8 mouse cellular contexts compared by ENCODE assay signal in genomic region chr1:121490241-121490640, GRCm38 (mm10). TPM values are rescaled to one million over a fixed set of nuclear protein-coding genes. Genes with fewer than 3 reads are reported as not detected.
DNase-seq lines count a peak whose midpoint lies in the region; ATAC-seq and TF ChIP-seq lines count a peak whose summit lies in the region.

No protein-coding gene starts in this region.

- TF ChIP-seq CTCF in embryonic fibroblast, embryonic 13.5 days (IDR thresholded peaks at IDR 0.05; ENCODE audit: borderline replicate concordance, insufficient read depth, low read length), result peak; percentile 41; the same call in 1 of the 2 replicates

- H3K4me1 ChIP-seq in midbrain, embryonic 10.5 days, result no peaks in the 10 kb centered on the region
- H3K4me1 ChIP-seq in midbrain, embryonic 15.5 days, result no peaks in the 10 kb centered on the region
- no peaks in the 10 kb centered on the region for H3K4me1 ChIP-seq in embryonic fibroblast, embryonic 13.5 days (ENCODE audit: control insufficient read depth, insufficient read depth, low read length)
- no peaks in the 10 kb centered on the region for H3K4me1 ChIP-seq in midbrain, embryonic 11.5 days (ENCODE audit: control insufficient read depth, insufficient read depth, low read length)

- no peaks in the 10 kb centered on the region for H3K9me3 ChIP-seq in midbrain, embryonic 10.5 days (replicated peaks)
- H3K9me3 ChIP-seq in midbrain, embryonic 15.5 days, result no peaks in the 10 kb centered on the region
- H3K9me3 ChIP-seq in midbrain, embryonic 11.5 days (ENCODE audit: control insufficient read depth, low read length), result no peaks in the 10 kb centered on the region

- H3K4me2 ChIP-seq in midbrain, embryonic 15.5 days, result no peak overlapping the region
- no peak overlapping the region for H3K4me2 ChIP-seq in midbrain, embryonic 11.5 days

- no peak overlapping the region for H3K27ac ChIP-seq in midbrain, embryonic 10.5 days (replicated peaks)
- H3K27ac ChIP-seq in midbrain, embryonic 15.5 days, result no peak overlapping the region
- H3K27ac ChIP-seq in embryonic fibroblast, embryonic 13.5 days (ENCODE audit: insufficient read depth, low read length), result no peak overlapping the region
- H3K27ac ChIP-seq in midbrain, embryonic 11.5 days (ENCODE audit: low read depth, low read length), result no peak overlapping the region

- H3K36me3 ChIP-seq in midbrain, embryonic 10.5 days, result peaks cover 53% of the 10 kb centered on the region
- peaks cover 28% of the 10 kb centered on the region for H3K36me3 ChIP-seq in midbrain, embryonic 15.5 days (replicated peaks)
- peaks cover 3% of the 10 kb centered on the region; the same call in 1 of the 2 replicates for H3K36me3 ChIP-seq in midbrain, embryonic 11.5 days (ENCODE audit: control insufficient read depth, insufficient read depth, low read length)

- no peak overlapping the region for H3K4me3 ChIP-seq in midbrain, embryonic 10.5 days
- H3K4me3 ChIP-seq in midbrain, embryonic 15.5 days, result no peak overlapping the region
- no peak overlapping the region for H3K4me3 ChIP-seq in embryonic fibroblast, embryonic 13.5 days (ENCODE audit: insufficient read depth, low read length)
- H3K4me3 ChIP-seq in midbrain, embryonic 11.5 days (ENCODE audit: low read depth, low read length), result no peak overlapping the region

- 36% methylated on average over 5 of the region's 5 CpGs for WGBS in midbrain, embryonic 10.5 days
- WGBS in midbrain, embryonic 15.5 days, result 35% methylated on average over 5 of the region's 5 CpGs
- WGBS in midbrain, embryonic 11.5 days, result 32% methylated on average over 5 of the region's 5 CpGs

- no peak overlapping the region for H3K9ac ChIP-seq in midbrain, embryonic 15.5 days
- no peak overlapping the region for H3K9ac ChIP-seq in midbrain, embryonic 11.5 days (ENCODE audit: low read length)

- H3K27me3 ChIP-seq in midbrain, embryonic 10.5 days (ENCODE audit: low read depth, poor library complexity, severe bottlenecking), result no peaks in the 10 kb centered on the region
- no peaks in the 10 kb centered on the region for H3K27me3 ChIP-seq in midbrain, embryonic 15.5 days (replicated peaks)
- H3K27me3 ChIP-seq in midbrain, embryonic 11.5 days (ENCODE audit: control insufficient read depth, insufficient read depth, low read length), result no peaks in the 10 kb centered on the region

- DNase-seq in midbrain, embryonic 10.5 days (ENCODE audit: low spot score), result peak; percentile 23
- peak; percentile 46 for DNase-seq in adrenal gland, adult 2 months
- peak; percentile 24 to 52 for DNase-seq in kidney, postnatal 36 days
- peak; percentile 84 for DNase-seq in midbrain, embryonic 11.5 days (ENCODE audit: low spot score, missing footprints)
- DNase-seq in T-cell, adult 2 months (ENCODE audit: low spot score), result no peak

- ATAC-seq in midbrain, embryonic 15.5 days (replicated peaks), result no peak
- peak; percentile 71 for ATAC-seq in midbrain, embryonic 11.5 days (ENCODE audit: low FRiP score)
- ATAC-seq in monocyte, adult 5-6 weeks (replicated peaks; ENCODE audit: insufficient number of reproducible peaks, low FRiP score, low TSS enrichment, poor library complexity, severe bottlenecking), result no peak

- no peak for TF ChIP-seq POLR2A in embryonic fibroblast, embryonic 13.5 days (IDR thresholded peaks at IDR 0.05; ENCODE audit: low read depth, low read length)

RNA-seq across cellular contexts. Expression of gene Htr5b, which starts 38.0 kb away (rescaled TPM):
- polyA plus RNA-seq in midbrain, embryonic 10.5 days (2016; fragmentation: Nextera tagmentation; extraction: Ambion mirVana), result 0.20 and 0.23 TPM in 2 replicates
- 2.1 TPM in 2 replicates for polyA plus RNA-seq in midbrain, embryonic 15.5 days (2015; fragmentation: Nextera tagmentation; extraction: Ambion mirVana)
- not detected for total RNA-seq in adrenal gland, adult 2 months (2021)
- polyA plus RNA-seq in adrenal gland, adult 2 months (2012; rRNA removed), result not detected in 2 replicates
- not detected in 2 replicates for polyA plus RNA-seq in embryonic fibroblast, embryonic 13.5 days (2011; ENCODE audit: insufficient read length, low read depth, missing spikeins)
- 0.14 and 0.20 TPM in 2 replicates for polyA plus RNA-seq in midbrain, embryonic 11.5 days (2014; fragmentation: Nextera tagmentation; extraction: Ambion mirVana)
- not detected in 3 replicates for total RNA-seq in monocyte, adult 5-6 weeks (2017)

RNA-seq across cellular contexts. Expression of gene Ccdc93, which starts 59.4 kb away (rescaled TPM):
- 9.9 and 11.1 TPM in 2 replicates for polyA plus RNA-seq in midbrain, embryonic 10.5 days (2016; fragmentation: Nextera tagmentation; extraction: Ambion mirVana)
- polyA plus RNA-seq in midbrain, embryonic 15.5 days (2015; fragmentation: Nextera tagmentation; extraction: Ambion mirVana), result 11.5 and 14.8 TPM in 2 replicates
- 10 to 100 TPM; 21.7 to 22.2 TPM for total RNA-seq in adrenal gland, adult 2 months (2021)
- 3.8 and 4.6 TPM in 2 replicates for polyA plus RNA-seq in adrenal gland, adult 2 months (2012; rRNA removed)
- polyA plus RNA-seq in embryonic fibroblast, embryonic 13.5 days (2011; ENCODE audit: insufficient read length, low read depth, missing spikeins), result 22.7 and 23.9 TPM in 2 replicates
- 9.7 and 11.1 TPM in 2 replicates for polyA plus RNA-seq in midbrain, embryonic 11.5 days (2014; fragmentation: Nextera tagmentation; extraction: Ambion mirVana)
- total RNA-seq in monocyte, adult 5-6 weeks (2017), result 23.2 to 40.6 TPM (median 27.7 TPM) in 3 replicates
